Mouse (Mus musculus): ENCODE measurements around the gene Tcp11x2.

Gene Tcp11x2

GRCm38 (mm10) chrX:135693633-135694032, at the start of gene Tcp11x2:
Gene Tcp11x2, minus strand, starts transcription at chrX:135693790.
- in situ Hi-C loops (cut with MboI, MseI), result no loop called here

GRCm38 (mm10) chrX:135743056-135743355, 49.4 kb upstream of the Tcp11x2 start:
- in situ Hi-C loops (cut with MboI, MseI), result loop anchor here in 1 of 2 experiments (10.0 kb wide), 1 partner anchor 872 kb away; no protein-coding TSS in a partner anchor

GRCm38 (mm10) chrX:135742304-135743055, 48.9 kb upstream of the Tcp11x2 start, which contains the start of the genes Armcx5 and Gprasp1:
Gene Armcx5, plus strand, starts transcription at chrX:135742733.
Gene Gprasp1, plus strand, starts transcription at chrX:135742733.
- in situ Hi-C loops (cut with MboI, MseI), result loop anchor here in 1 of 2 experiments (10.0 kb wide), 1 partner anchor 872 kb away; no protein-coding TSS in a partner anchor

- in situ Hi-C loops (cut with MboI, MseI), result no loop called here
Observed at GRCm38 (mm10) chrX:135738730-135739520, 45.3 kb upstream of the Tcp11x2 start.

- in situ Hi-C loops (cut with MboI, MseI), result loop anchor here (5.0 to 10.0 kb wide), 2 partner anchors 60 to 138 kb away; no protein-coding TSS in a partner anchor
Observed at GRCm38 (mm10) chrX:135725161-135725560, 31.6 kb upstream of the Tcp11x2 start, which contains the start of gene Tmsb15a. Gene Tmsb15a, minus strand, starts transcription at chrX:135725261.

DNA sequence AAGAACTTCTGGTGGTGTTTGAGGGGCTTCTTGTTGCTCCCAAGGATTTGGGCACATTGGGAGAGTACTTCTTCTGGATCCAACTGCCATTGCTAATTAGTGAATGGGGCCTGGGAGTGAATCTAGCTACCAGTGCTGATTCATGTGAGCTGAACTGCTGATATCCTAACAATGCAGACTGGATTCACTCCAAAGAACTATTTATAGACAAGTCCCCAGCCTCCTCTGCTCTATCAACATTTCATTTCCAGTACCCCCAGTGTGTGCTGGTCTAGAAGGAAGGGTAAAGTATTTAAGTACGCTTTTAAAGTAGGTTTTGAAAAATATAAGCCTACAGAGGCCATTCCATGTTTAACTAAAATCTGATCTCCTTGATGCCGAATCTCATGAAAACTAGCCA, 19.3 kb upstream of the Tcp11x2 start:
- in situ Hi-C loops (cut with MboI, MseI), result no loop called here

DNA sequence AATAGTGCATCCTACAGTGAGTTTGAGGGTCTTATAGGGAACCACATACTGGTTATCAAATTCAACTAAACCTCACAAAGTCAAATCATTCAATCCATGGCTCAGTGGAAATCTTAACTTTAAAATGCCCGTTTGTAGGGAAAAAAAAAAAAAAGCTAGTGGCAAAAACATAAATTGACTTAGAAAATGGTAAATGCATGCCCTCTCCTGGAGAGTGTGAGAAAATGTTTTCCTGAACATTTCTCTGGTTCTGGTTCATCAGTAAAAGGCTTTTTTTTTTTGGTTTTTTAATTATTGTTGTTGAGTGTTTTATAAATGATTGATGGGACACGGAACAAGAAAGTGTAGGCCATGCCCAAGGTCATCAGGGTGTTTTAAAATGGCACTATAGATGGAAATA, 10.8 kb upstream of the Tcp11x2 start:
- in situ Hi-C loops (cut with MboI, MseI), result no loop called here

- in situ Hi-C loops (cut with MboI, MseI), result no loop called here
Observed at GRCm38 (mm10) chrX:135703111-135703510, 9.5 kb upstream of the Tcp11x2 start.

DNA sequence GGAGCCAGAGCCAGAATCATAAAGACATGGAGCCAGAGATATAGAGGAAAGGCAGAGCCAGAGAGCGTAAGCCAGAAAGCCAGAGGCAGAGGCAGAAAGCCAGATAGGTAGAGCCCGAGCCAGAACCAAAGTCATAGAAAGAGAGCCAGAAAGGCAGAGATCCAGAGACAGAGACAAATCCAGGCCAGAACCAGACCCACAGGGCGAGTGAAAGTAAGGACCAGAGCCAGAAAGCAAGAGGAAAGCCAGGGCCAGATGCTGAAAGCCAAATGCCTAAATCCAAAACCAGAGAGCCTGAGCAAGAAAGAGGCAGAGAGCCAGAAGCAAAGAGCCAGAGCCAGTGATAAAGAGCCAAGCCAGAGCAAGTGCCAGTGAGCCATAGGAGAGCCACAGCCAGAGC, 5.8 kb downstream of the Tcp11x2 start:
- in situ Hi-C loops (cut with MboI, MseI), result no loop called here

GRCm38 (mm10) chrX:135681858-135682257, 11.7 kb downstream of the Tcp11x2 start:
- in situ Hi-C loops (cut with MboI, MseI), result no loop called here

- in situ Hi-C loops (cut with MboI, MseI), result loop anchor here (5.0 kb wide), 2 partner anchors 50 to 100 kb away; no protein-coding TSS in a partner anchor
Observed at GRCm38 (mm10) chrX:135652173-135652772, 41.3 kb downstream of the Tcp11x2 start.

GRCm38 (mm10) chrX:135627605-135628004, 66.0 kb downstream of the Tcp11x2 start, which contains the start of gene Prame:
Gene Prame, minus strand, starts transcription at chrX:135627705.
- in situ Hi-C loops (cut with MboI, MseI), result no loop called here

Measured in T-helper 17 cell (primary cell).